Mouse (Mus musculus) intestine, embryonic 16.5 days (tissue): ENCODE results near the gene Foxo3. TPM values are rescaled to one million over a fixed set of nuclear protein-coding genes. Genes with fewer than 3 reads are reported as not detected.

Experiments used
- ATAC-seq: fragments of 200-750 bp; cut with Nextera tagmentation; 2 replicates; pipeline ENCODE4 v1.8.0; 2017; ENCODE audit warnings: moderate TSS enrichment, moderate library complexity
- H3K27ac ChIP-seq: fragments of 300-500 bp; sonication (generic); 2 replicates; pipeline ENCODE4 v1.5.1; 2014; ENCODE audit warnings: mild to moderate bottlenecking, low read length
- H3K27me3 ChIP-seq: fragments of 300-500 bp; sonication (generic); replicated peaks from 2 replicates; pipeline ENCODE4 v1.6.1; 2014; ENCODE audit warnings: low read length, control low read depth, mixed read lengths; ENCODE audit not compliant: control insufficient read depth, insufficient read depth
- H3K36me3 ChIP-seq: fragments of 300-500 bp; sonication (generic); 2 replicates; pipeline ENCODE4 v1.6.1; 2014; ENCODE audit warnings: low read length, control low read depth; ENCODE audit not compliant: control insufficient read depth, insufficient read depth
- H3K4me1 ChIP-seq: fragments of 300-500 bp; sonication (generic); 2 replicates; pipeline ENCODE4 v1.6.1; 2014; ENCODE audit warnings: low read length, control low read depth, mixed read lengths; ENCODE audit not compliant: control insufficient read depth, insufficient read depth
- H3K4me2 ChIP-seq: fragments of 300-500 bp; sonication (generic); 2 replicates; pipeline ENCODE4 v1.6.1; 2014; ENCODE audit warnings: low read depth, low read length, control low read depth
- H3K4me3 ChIP-seq: fragments of 300-500 bp; sonication (generic); 2 replicates; pipeline ENCODE4 v1.5.1; 2014; ENCODE audit warnings: mild to moderate bottlenecking, low read length
- H3K9ac ChIP-seq: fragments of 300-500 bp; sonication (generic); 2 replicates; pipeline ENCODE4 v1.6.1; 2014; ENCODE audit warnings: low read depth, low read length
- H3K9me3 ChIP-seq: fragments of 300-500 bp; sonication (generic); 2 replicates; pipeline ENCODE4 v1.6.1; 2016; ENCODE audit warnings: low read length, control low read depth; ENCODE audit not compliant: control insufficient read depth
- WGBS: fragments of 180-500 bp; shearing (Covaris S2); extraction: QIAGEN DNeasy Blood & Tissue Kit; methylation state at CpG from one replicate; pipeline ENCODE4 v1.1.7; 2014; 5-methylcytosine and 5-hydroxymethylcytosine counted together
- polyA plus RNA-seq: library from polyadenylated mRNA; unstranded; fragments of >200 nt; fragmentation: Nextera tagmentation; extraction: Ambion mirVana; gene quantifications from 2 replicates; pipeline ENCODE4 v1.2.1, GENCODE M21; 2015

Foxo3 gene
- polyA plus RNA-seq, 1 experiment from 2014 or later: 4.8 TPM

- Histone ChIP-seq H3K4me3 (peak overlapping the region; percentile 82), H3K4me2 (peak overlapping the region; percentile 98), H3K36me3 (no peaks in the 10 kb centered on the region), H3K27me3 (no peaks in the 10 kb centered on the region), H3K4me1 (peaks cover 20% of the 10 kb centered on the region), H3K9me3 (no peaks in the 10 kb centered on the region), H3K9ac (peak overlapping the region; percentile 83), H3K27ac (peak overlapping the region; percentile 99)
- under 1% methylated on average over 38 of the region's 38 CpGs for WGBS
- 0 out of 2 replicates have a peak, but pooled peaks have one; percentile 0 for ATAC-seq
Observed at GRCm38 (mm10) chr10:42278307-42278850, 1.8 kb upstream of the Foxo3 start.

GRCm38 (mm10) chr10:42277476-42278306 is 1.1 kb upstream of the Foxo3 start:
- under 1% methylated on average over 76 of the region's 78 CpGs for WGBS
- Histone ChIP-seq H3K27ac (peak overlapping the region; percentile 99), H3K36me3 (no peaks in the 10 kb centered on the region), H3K4me3 (peak overlapping the region; percentile 82), H3K4me2 (peak overlapping the region; percentile 98), H3K27me3 (no peaks in the 10 kb centered on the region), H3K4me1 (peaks cover 23% of the 10 kb centered on the region), H3K9me3 (no peaks in the 10 kb centered on the region), H3K9ac (peak overlapping the region; percentile 93)
- peak; percentile 89 for ATAC-seq

GRCm38 (mm10) chr10:42275871-42276501 is 569 bp downstream of the Foxo3 start:
- no peaks in the 10 kb centered on the region for H3K27me3 ChIP-seq
- peak overlapping the region; percentile 82 for H3K4me3 ChIP-seq
- peak; percentile 3 for ATAC-seq

GRCm38 (mm10) chr10:42275401-42275870 is 1.1 kb downstream of the Foxo3 start:
- H3K9ac ChIP-seq: peak overlapping the region; percentile 93
- no peaks in the 10 kb centered on the region for H3K27me3 ChIP-seq
- H3K27ac ChIP-seq: peak overlapping the region; percentile 99
- H3K4me2 ChIP-seq: peak overlapping the region; percentile 97
- peaks cover 39% of the 10 kb centered on the region for H3K4me1 ChIP-seq
- no peak for ATAC-seq
- 1% methylated on average over 34 of the region's 54 CpGs for WGBS
- H3K4me3 ChIP-seq: peak overlapping the region; percentile 82
- no peaks in the 10 kb centered on the region for H3K36me3 ChIP-seq
- H3K9me3 ChIP-seq: no peaks in the 10 kb centered on the region

More at GRCm38 (mm10) chr10:42275871-42276501, 569 bp downstream of the Foxo3 start:
- Histone ChIP-seq H3K9me3 (no peaks in the 10 kb centered on the region), H3K4me1 (peaks cover 37% of the 10 kb centered on the region), H3K27ac (peak overlapping the region; percentile 99), H3K4me2 (peak overlapping the region; percentile 97), H3K9ac (peak overlapping the region; percentile 93), H3K36me3 (no peaks in the 10 kb centered on the region)
- under 1% methylated on average over 37 of the region's 40 CpGs for WGBS

- peak overlapping the region; percentile 97 for H3K4me2 ChIP-seq
- peak overlapping the region; percentile 99 for H3K27ac ChIP-seq
- WGBS: 3% methylated on average over 65 of the region's 65 CpGs
- H3K27me3 ChIP-seq: no peaks in the 10 kb centered on the region
- ATAC-seq: no peak
- peak overlapping the region; percentile 82 for H3K4me3 ChIP-seq
- no peaks in the 10 kb centered on the region for H3K9me3 ChIP-seq
- no peaks in the 10 kb centered on the region for H3K36me3 ChIP-seq
- peaks cover 43% of the 10 kb centered on the region for H3K4me1 ChIP-seq
- peak overlapping the region; percentile 93 for H3K9ac ChIP-seq
Observed at GRCm38 (mm10) chr10:42274712-42275400, 1.7 kb downstream of the Foxo3 start.

- peak overlapping the region; percentile 99 for H3K27ac ChIP-seq
- 20% methylated on average over 21 of the region's 21 CpGs for WGBS
- peak; percentile 5; the same call in 1 of the 2 replicates for ATAC-seq
- H3K36me3 ChIP-seq: no peaks in the 10 kb centered on the region
- no peaks in the 10 kb centered on the region for H3K9me3 ChIP-seq
- H3K4me2 ChIP-seq: peak overlapping the region; percentile 97
- H3K9ac ChIP-seq: peak overlapping the region; percentile 93
- no peaks in the 10 kb centered on the region for H3K27me3 ChIP-seq
- H3K4me1 ChIP-seq: peaks cover 50% of the 10 kb centered on the region
- peak overlapping the region; percentile 82 for H3K4me3 ChIP-seq
Observed at GRCm38 (mm10) chr10:42273760-42274691, 2.5 kb downstream of the Foxo3 start.

GRCm38 (mm10) chr10:42273403-42273759 is 3.2 kb downstream of the Foxo3 start:
- Histone ChIP-seq H3K9me3 (no peaks in the 10 kb centered on the region), H3K27ac (peak overlapping the region; percentile 33; the same call in 1 of the 2 replicates), H3K4me1 (peaks cover 46% of the 10 kb centered on the region), H3K36me3 (no peaks in the 10 kb centered on the region), H3K4me2 (peak overlapping the region; percentile 97), H3K9ac (peak overlapping the region; percentile 42), H3K4me3 (peak overlapping the region; percentile 82), H3K27me3 (no peaks in the 10 kb centered on the region)
- no peak for ATAC-seq
- 74% methylated on average over 6 of the region's 6 CpGs for WGBS

GRCm38 (mm10) chr10:42271454-42272230 is 4.9 kb downstream of the Foxo3 start:
- no peak overlapping the region for H3K9ac ChIP-seq
- no peak overlapping the region for H3K4me2 ChIP-seq
- 0 out of 2 replicates have a peak overlapping the region, but pooled peaks have one; percentile 59 for H3K27ac ChIP-seq
- 53% methylated on average over 11 of the region's 11 CpGs for WGBS
- no peak for ATAC-seq
- H3K36me3 ChIP-seq: peaks cover 7% of the 10 kb centered on the region
- H3K9me3 ChIP-seq: no peaks in the 10 kb centered on the region
- H3K4me1 ChIP-seq: peaks cover 50% of the 10 kb centered on the region
- H3K4me3 ChIP-seq: no peak overlapping the region
- H3K27me3 ChIP-seq: no peaks in the 10 kb centered on the region
